Mouse (Mus musculus): ENCODE results near the gene Lats1.
A peak's percentile ranks its signal among the peaks of the same experiment; 100 is the strongest.
"Not testable (repeated sequence)": the region's sequence is repeated elsewhere in the genome, so short reads cannot be mapped to it uniquely, and the experiment has no call there.

Gene Lats1

DNA sequence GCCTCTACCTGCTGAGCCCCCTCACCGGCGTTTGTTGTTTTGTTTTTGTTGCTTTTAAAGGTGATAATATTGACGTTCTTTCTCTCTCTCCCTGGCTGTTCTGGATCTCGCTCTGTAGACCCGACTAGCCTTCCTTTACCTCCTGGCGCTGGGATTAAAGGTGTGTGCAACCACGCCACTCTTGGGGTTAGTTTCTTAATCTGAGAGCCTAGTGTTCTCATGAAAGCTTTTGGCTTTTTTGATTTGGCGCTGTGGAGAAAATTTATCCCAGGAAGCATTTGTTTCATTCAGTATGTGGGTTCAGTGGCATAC lies 45.4 kb downstream of the Lats1 start:
- DNase-seq (ENCODE audit: low read depth, low spot score) = peak; percentile 28

DNA sequence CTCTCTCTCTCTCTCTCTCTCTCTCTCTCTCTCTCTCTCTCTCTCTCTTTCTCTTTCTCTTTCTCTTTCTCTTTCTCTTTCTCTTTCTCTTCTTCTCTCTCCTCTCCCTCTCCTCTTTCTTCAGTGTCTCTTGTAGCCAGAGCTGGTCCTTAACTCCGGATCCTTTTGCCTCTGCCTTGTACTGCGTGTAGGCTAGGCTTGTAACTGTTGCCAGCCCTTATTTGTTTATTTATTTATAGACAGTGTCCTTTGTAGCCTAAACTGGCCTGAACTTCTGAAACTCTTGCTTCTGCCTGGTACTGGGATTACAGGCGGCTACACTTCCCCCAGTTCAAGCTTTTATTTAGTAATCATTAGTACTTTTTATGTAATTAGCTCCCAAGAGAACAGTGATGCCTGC lies 46.0 kb downstream of the Lats1 start:
- DNase-seq (ENCODE audit: low read depth, low spot score) = peak; percentile 32

DNA sequence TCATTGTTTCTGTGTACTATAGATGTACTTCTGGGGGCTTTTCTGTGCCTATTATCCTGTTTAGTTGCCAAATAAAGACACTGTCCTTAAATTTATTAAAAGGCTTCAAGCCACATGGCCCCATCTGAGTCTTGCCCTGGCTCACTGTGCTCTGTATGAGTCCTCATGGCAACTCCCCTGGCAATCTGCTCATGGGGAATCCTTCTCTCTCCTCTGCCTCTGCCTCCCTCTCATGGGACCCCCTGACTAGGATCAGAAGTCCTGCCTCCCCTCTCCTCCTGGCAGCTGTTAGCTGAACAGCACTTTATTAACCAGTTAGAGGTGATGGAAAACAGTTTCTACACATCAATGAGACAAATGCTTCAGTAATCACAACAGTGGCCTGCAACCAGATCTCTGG lies 50.6 kb downstream of the Lats1 start:
- DNase-seq (ENCODE audit: low read depth, low spot score) = no peak

DNA sequence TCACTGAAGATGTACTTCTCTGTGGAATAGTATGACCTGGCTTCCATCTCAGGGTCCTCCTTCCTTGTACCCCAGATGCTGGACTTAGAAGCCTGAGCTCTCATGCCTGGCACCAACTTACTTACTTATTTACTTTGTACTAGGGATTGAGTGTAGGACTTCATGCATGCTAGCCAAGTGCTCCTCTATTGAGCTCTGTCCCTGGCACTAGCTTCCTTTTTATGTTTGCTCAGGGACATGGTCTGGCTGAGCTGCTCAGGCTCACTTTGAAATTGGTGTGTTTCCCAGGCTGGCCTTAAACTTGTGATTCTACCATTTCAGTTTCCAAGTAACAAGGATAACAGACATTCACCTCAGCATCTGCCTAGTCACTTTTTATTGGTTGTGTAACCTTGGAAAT lies 56.1 kb downstream of the Lats1 start:
- no peak for DNase-seq (ENCODE audit: low read depth, low spot score)

DNA sequence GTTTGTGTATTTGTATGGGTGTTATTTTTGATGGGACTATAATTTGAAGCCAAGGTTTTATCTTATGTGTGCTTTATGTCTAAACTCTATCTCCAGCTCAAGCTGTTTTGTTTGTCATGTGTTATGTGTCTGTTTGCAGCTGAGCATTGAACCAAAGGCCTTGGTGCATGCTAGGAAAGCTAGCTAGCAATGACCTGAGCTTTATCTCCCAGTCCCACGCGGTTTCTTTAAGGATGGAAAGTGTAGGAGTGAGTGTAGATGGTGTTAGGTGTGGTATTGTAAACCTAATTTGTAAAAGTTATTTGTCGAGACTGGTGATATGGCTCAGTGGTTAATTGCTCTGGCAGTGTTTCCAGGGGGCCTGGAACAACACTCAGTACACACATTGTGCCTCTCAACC lies 56.9 kb downstream of the Lats1 start:
- no peak for DNase-seq (ENCODE audit: low read depth, low spot score)

DNA sequence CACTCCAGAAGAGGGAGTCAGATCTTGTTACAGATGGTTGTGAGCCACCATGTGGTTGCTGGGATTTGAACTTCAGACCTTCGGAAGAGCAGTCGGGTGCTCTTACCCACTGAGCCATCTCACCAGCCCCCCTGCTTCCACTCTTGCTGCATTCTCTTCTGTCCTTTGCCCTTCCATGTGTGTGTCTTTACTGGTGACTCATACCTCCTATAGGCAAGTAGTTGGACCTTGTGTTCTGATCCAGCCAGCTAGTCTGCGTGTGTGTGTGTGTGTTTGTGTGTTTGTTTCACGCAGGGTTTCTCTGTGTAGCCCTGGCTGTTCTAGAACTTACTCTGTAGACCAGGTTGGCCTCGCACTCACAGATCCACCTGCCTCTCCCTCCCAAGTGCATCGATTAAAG lies 64.5 kb downstream of the Lats1 start:
- not testable (repeated sequence) for DNase-seq (ENCODE audit: low read depth, low spot score)

DNA sequence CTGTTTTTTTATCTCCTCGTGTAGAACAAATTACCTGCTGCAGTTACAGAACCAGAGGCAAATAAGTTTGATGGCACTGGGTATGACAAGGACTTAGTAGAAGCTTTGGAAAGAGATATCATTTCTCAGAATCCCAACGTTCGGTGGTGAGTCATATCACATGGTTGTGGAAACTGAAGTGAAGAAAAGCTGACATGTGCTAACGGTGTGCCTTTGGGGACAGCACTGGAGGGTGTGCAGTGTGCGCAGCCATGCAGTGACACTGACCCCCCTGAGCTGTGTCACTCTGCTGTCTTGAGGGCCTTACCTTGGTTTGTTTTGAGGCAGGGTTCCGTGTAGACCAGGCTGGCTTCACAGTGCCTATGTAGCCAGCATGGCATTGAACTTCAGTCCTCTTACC lies 67.7 kb downstream of the Lats1 start:
- no peak for DNase-seq (ENCODE audit: low read depth, low spot score)

DNA sequence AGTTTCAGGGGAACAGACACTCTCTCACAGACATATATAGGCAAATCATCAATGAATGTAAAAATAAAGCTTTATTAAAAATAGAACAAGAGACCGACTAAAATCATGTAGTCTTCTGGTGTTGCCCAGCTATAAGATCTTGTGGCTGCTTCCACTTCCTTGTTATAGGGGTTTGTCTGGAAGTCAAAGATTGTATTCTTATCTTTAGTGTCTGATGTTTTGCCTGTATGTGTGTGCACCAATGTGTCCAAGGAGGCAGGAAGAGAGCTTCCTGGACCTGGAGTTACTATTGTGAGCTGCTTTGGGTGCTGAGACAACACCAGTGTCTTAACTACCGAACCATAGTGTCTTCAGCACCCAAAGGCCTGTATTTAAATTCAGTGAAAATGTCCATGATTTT lies 76.5 kb downstream of the Lats1 start:
- DNase-seq (ENCODE audit: low read depth, low spot score) = no peak

Data from 3T3-L1 (cell line).